Mouse (Mus musculus): ENCODE measurements at regions not wholly inside any gene's neighbourhood (a gene's known extent, or its start where the extent isn't known, plus 50 kb on each side); places are given as distances from the start of the nearest gene placed in this dataset.

- Histone ChIP-seq H3K79me2 (ENCODE audit: control insufficient read depth, insufficient read depth, low read length, poor library complexity) (no peaks in the 10 kb centered on the region), H3K4me3 (ENCODE audit: control insufficient read depth in 1 of 2, insufficient read depth in 1 of 2, low read depth in 2 of 2, low read length in 2 of 2) (no peak overlapping the region), H3K27ac (ENCODE audit: control insufficient read depth, low read depth, low read length) (no peak overlapping the region), H3K9me3 (replicated peaks; ENCODE audit: insufficient read depth, low read length) (no peaks in the 10 kb centered on the region), H3K9ac (ENCODE audit: control insufficient read depth, low read depth, low read length, poor library complexity, severe bottlenecking) (no peak overlapping the region), H3K36me3 (ENCODE audit: control insufficient read depth in 1 of 2, insufficient read depth in 2 of 2, low read length in 2 of 2) (no peaks in the 10 kb centered on the region), H3K4me1 (ENCODE audit: control insufficient read depth in 1 of 2, insufficient read depth in 2 of 2, low read length in 2 of 2) (no peaks in the 10 kb centered on the region), H3K27me3 (ENCODE audit: control insufficient read depth in 1 of 2, insufficient read depth in 2 of 2, low read length in 2 of 2) (no peaks in the 10 kb centered on the region)
- TF ChIP-seq CHD1 (IDR thresholded peaks at IDR 0.05; ENCODE audit: low read depth, low read length) (no peak), CHD2 (IDR thresholded peaks at IDR 0.05; ENCODE audit: low read length) (no peak), E2F4 (IDR thresholded peaks at IDR 0.05; ENCODE audit: borderline replicate concordance, low read depth, low read length) (no peak), HCFC1 (IDR thresholded peaks at IDR 0.05; ENCODE audit: low read depth, low read length) (no peak), TCF12 (IDR thresholded peaks at IDR 0.05; ENCODE audit: low read depth, low read length) (no peak), USF1 (IDR thresholded peaks at IDR 0.05; ENCODE audit: low read depth, low read length) (no peak), ELF1 (IDR thresholded peaks at IDR 0.05; ENCODE audit: low read depth, low read length) (no peak), POLR2A (IDR thresholded peaks at IDR 0.05; ENCODE audit: control insufficient read depth in 1 of 2, insufficient read depth in 1 of 2, low read depth in 1 of 2, low read length in 2 of 2, poor library complexity in 1 of 2) (no peak), MYB (IDR thresholded peaks at IDR 0.05; ENCODE audit: low read depth, low read length) (no peak), ETS1 (IDR thresholded peaks at IDR 0.05; ENCODE audit: low read depth, low read length) (no peak), MAFK (IDR thresholded peaks at IDR 0.05; ENCODE audit: borderline replicate concordance, low read depth, low read length) (no peak), USF2 (IDR thresholded peaks at IDR 0.05; ENCODE audit: borderline replicate concordance in 1 of 2, insufficient read depth in 1 of 2, low read depth in 1 of 2, low read length in 2 of 2) (no peak), ZNF384 (IDR thresholded peaks at IDR 0.05; ENCODE audit: low read depth, low read length) (no peak), SIN3A (IDR thresholded peaks at IDR 0.05; ENCODE audit: low read length) (no peak)
- DNase-seq (ENCODE audit: low read depth, low spot score), result no peak
Measured at GRCm38 (mm10) chr7:73196851-73197531, 178.3 kb upstream of the Rgma start.

DNA sequence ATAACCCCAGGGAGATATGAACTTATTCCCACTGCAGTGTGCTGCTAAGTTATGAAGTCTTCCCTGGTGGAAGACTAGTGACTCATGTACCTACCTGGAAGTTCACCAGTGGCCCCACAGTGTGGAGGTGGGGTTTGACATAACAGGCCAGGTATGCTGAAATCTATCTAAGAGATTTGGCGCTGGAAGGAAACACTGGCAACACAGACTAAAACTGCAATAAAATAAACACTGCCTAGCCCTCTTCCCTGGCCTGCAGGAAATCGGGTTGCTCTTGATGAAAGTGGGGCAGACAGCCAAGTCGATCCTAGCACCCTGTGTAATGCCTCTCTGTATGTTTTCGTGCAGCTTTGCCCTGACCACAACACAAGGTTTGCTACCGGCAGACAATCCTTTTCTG, 177.2 kb upstream of the Rgma start:
- no peaks in the 10 kb centered on the region for H3K9me3 ChIP-seq (replicated peaks; ENCODE audit: insufficient read depth, low read length)
- no peaks in the 10 kb centered on the region for H3K27me3 ChIP-seq (ENCODE audit: control insufficient read depth in 1 of 2, insufficient read depth in 2 of 2, low read length in 2 of 2)
- no peak overlapping the region for H3K4me3 ChIP-seq (ENCODE audit: control insufficient read depth in 1 of 2, insufficient read depth in 1 of 2, low read depth in 2 of 2, low read length in 2 of 2)
- no peaks in the 10 kb centered on the region for H3K36me3 ChIP-seq (ENCODE audit: control insufficient read depth in 1 of 2, insufficient read depth in 2 of 2, low read length in 2 of 2)
- no peaks in the 10 kb centered on the region for H3K4me1 ChIP-seq (ENCODE audit: control insufficient read depth in 1 of 2, insufficient read depth in 2 of 2, low read length in 2 of 2)
- no peaks in the 10 kb centered on the region for H3K79me2 ChIP-seq (ENCODE audit: control insufficient read depth, insufficient read depth, low read length, poor library complexity)
- no peak for DNase-seq (ENCODE audit: low read depth, low spot score)
- H3K27ac ChIP-seq (ENCODE audit: control insufficient read depth, low read depth, low read length), result no peak overlapping the region
- TF ChIP-seq ZMIZ1 (IDR thresholded peaks at IDR 0.05; ENCODE audit: low read depth, low read length), result no peak
- TF ChIP-seq ELF1 (IDR thresholded peaks at IDR 0.05; ENCODE audit: low read depth, low read length), result no peak
- no peak for TF ChIP-seq NRF1 (IDR thresholded peaks at IDR 0.05; ENCODE audit: insufficient read depth, low read depth, low read length, poor library complexity, severe bottlenecking)
- TF ChIP-seq KAT2A (conservative IDR thresholded peaks at IDR 0.05; ENCODE audit: low read depth, low read length), result no peak
- TF ChIP-seq ZC3H11A (IDR thresholded peaks at IDR 0.05; ENCODE audit: low read depth, low read length), result no peak
- TF ChIP-seq MAZ (IDR thresholded peaks at IDR 0.05; ENCODE audit: low read depth, low read length), result no peak
- no peak for TF ChIP-seq CHD1 (IDR thresholded peaks at IDR 0.05; ENCODE audit: low read depth, low read length)
- TF ChIP-seq CHD2 (IDR thresholded peaks at IDR 0.05; ENCODE audit: low read length), result no peak
- no peak for TF ChIP-seq USF1 (IDR thresholded peaks at IDR 0.05; ENCODE audit: low read depth, low read length)
- no peak for TF ChIP-seq GABPA (IDR thresholded peaks at IDR 0.05; ENCODE audit: low read depth, low read length)
- TF ChIP-seq MAFK (IDR thresholded peaks at IDR 0.05; ENCODE audit: borderline replicate concordance, low read depth, low read length), result no peak
- no peak for TF ChIP-seq E2F4 (IDR thresholded peaks at IDR 0.05; ENCODE audit: borderline replicate concordance, low read depth, low read length)
- no peak for TF ChIP-seq MAX (IDR thresholded peaks at IDR 0.05; ENCODE audit: low read length)
- no peak for TF ChIP-seq BHLHE40 (IDR thresholded peaks at IDR 0.05; ENCODE audit: borderline replicate concordance, low read depth, low read length)
- H3K9ac ChIP-seq (ENCODE audit: control insufficient read depth, low read depth, low read length, poor library complexity, severe bottlenecking), result no peak overlapping the region

All from MEL (cell line).